Mouse (Mus musculus): ENCODE measurements around the gene Btg4. TPM values are rescaled to one million over a fixed set of nuclear protein-coding genes. Genes with fewer than 3 reads are reported as not detected.

The Btg4 gene
- total and polyA plus RNA-seq, 3 experiments = not detected

DNA sequence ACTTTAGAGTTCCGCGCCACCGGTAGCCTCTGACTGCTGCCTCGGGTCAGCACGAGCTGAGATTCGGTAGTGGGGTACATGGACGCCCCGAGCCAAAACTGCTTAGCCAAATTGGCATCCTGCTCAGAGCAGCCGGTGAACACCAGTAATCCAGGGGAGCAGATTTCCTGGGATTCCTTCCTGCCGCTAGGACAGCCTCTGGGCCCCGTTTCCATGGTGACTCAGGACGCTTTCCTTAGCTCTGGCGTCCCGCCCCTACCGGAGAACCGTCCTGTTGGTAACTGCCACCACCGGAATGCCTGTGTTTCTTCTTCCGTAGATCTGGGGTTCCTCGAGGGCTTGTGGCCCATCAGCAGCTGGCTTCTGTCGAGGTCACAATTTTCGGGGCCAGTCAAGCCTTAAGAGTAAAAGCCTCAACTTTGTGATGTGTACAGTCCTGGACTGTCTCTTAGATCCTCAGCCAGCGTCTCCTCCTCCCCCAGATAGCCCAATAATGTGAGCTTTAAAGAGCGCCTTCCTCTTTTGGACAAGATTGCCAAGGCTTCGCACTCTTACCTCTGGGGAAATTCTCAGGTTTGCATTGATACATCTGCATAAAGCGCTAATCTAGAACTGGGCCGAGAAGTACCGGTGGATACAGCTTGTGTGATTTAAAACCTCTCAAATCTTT, 41.2 kb downstream of the Btg4 start, which contains the start of gene 4833427G06Rik:
TSS of gene 4833427G06Rik (minus strand) at position 323 of the 670 bp plus-strand sequence.
- H3K4me1 ChIP-seq (ENCODE audit: control insufficient read depth in 1 of 2, insufficient read depth in 2 of 2, low read length in 2 of 2) = no peaks in the 10 kb centered on the region
- H3K79me2 ChIP-seq (ENCODE audit: control insufficient read depth, insufficient read depth, low read length, poor library complexity) = no peaks in the 10 kb centered on the region
- H3K4me3 ChIP-seq (ENCODE audit: control insufficient read depth in 1 of 2, insufficient read depth in 1 of 2, low read depth in 2 of 2, low read length in 2 of 2) = no peak within 1 kb of the TSS
- no peak for DNase-seq (ENCODE audit: low read depth, low spot score)
- TF ChIP-seq MAX (IDR thresholded peaks at IDR 0.05; ENCODE audit: low read length) = no peak
- TF ChIP-seq MYB (IDR thresholded peaks at IDR 0.05; ENCODE audit: low read depth, low read length) = no peak
- TF ChIP-seq TBP (IDR thresholded peaks at IDR 0.05; ENCODE audit: low read depth, low read length) = no peak
- TF ChIP-seq UBTF (IDR thresholded peaks at IDR 0.05; ENCODE audit: borderline replicate concordance, insufficient read depth, low read depth, low read length) = no peak
- TF ChIP-seq POLR2AphosphoS2 (IDR thresholded peaks at IDR 0.05; ENCODE audit: low read length) = no peak
- no peak for TF ChIP-seq E2F4 (IDR thresholded peaks at IDR 0.05; ENCODE audit: borderline replicate concordance, low read depth, low read length)
- no peak for TF ChIP-seq MEF2A (IDR thresholded peaks at IDR 0.05; ENCODE audit: extremely low read depth, insufficient replicate concordance, low read depth, low read length, poor library complexity, severe bottlenecking)
- no peak for TF ChIP-seq BHLHE40 (IDR thresholded peaks at IDR 0.05; ENCODE audit: borderline replicate concordance, low read depth, low read length)
- no peak for TF ChIP-seq EP300 (IDR thresholded peaks at IDR 0.05; ENCODE audit: low read depth in 1 of 2, low read length in 2 of 2)
- TF ChIP-seq GABPA (IDR thresholded peaks at IDR 0.05; ENCODE audit: low read depth, low read length) = no peak
- TF ChIP-seq RAD21 (IDR thresholded peaks at IDR 0.05; ENCODE audit: low read depth, low read length) = no peak
- TF ChIP-seq SIN3A (IDR thresholded peaks at IDR 0.05; ENCODE audit: low read length) = no peak
- H3K36me3 ChIP-seq (ENCODE audit: control insufficient read depth in 1 of 2, insufficient read depth in 2 of 2, low read length in 2 of 2) = no peaks in the 10 kb centered on the region
- H3K27me3 ChIP-seq (ENCODE audit: control insufficient read depth in 1 of 2, insufficient read depth in 2 of 2, low read length in 2 of 2) = peaks cover 0 to 3% of the 10 kb centered on the region in 2 experiments; a peak in 2 of 4 replicates
- no peak within 1 kb of the TSS for H3K27ac ChIP-seq (ENCODE audit: control insufficient read depth, low read depth, low read length)
- H3K9me3 ChIP-seq (replicated peaks; ENCODE audit: insufficient read depth, low read length) = no peaks in the 10 kb centered on the region
- H3K9ac ChIP-seq (ENCODE audit: control insufficient read depth, low read depth, low read length, poor library complexity, severe bottlenecking) = no peak within 1 kb of the TSS

DNA sequence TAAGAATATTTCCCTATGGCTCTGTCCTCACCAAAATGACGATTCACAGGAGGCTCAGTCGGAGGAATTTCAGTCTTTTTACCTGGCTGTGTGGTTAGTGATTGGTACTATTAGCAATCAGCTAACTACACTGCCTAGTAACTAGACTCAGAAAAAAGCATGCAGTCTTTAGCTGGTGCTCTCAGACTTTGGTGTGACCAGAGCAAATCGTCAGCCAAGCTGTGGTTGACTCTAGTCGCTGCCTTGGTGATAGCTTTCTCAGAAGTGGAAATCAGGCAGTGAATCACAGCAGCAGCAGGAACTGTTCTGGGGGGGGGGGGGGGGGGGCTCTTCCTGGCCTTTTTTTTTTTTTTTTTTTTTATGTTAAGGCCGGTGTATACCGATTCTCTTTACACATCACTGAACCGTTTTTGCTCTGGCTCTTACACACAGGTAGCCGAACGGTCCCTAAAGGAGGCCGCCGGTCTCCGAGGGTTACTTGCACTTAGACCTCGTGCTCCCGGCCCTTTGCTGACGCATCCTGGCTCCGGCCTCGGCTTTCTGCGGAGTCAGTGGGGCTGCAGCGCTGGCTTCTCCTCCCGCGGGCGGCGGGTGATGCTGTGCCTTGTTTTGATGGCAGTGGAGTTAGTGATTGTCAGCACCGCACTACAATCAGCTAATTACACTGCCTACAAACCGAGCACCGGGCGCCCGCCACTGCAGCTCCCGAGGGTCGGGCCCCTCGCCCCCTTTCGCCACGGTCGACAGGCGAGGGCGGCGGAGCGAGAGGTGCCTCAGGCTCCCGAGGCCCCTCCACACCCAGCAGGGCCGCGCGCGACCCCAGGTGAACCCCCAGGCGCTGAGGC, 42.5 kb downstream of the Btg4 start:
- Histone ChIP-seq H3K4me1 (ENCODE audit: control insufficient read depth in 1 of 2, insufficient read depth in 2 of 2, low read length in 2 of 2) (no peaks in the 10 kb centered on the region), H3K27me3 (ENCODE audit: control insufficient read depth in 1 of 2, insufficient read depth in 2 of 2, low read length in 2 of 2) (peaks cover 0 to 3% of the 10 kb centered on the region in 2 experiments; a peak in 2 of 4 replicates), H3K4me3 (ENCODE audit: control insufficient read depth in 1 of 2, insufficient read depth in 1 of 2, low read depth in 2 of 2, low read length in 2 of 2) (no peak overlapping the region), H3K79me2 (ENCODE audit: control insufficient read depth, insufficient read depth, low read length, poor library complexity) (no peaks in the 10 kb centered on the region), H3K9me3 (replicated peaks; ENCODE audit: insufficient read depth, low read length) (no peaks in the 10 kb centered on the region), H3K9ac (ENCODE audit: control insufficient read depth, low read depth, low read length, poor library complexity, severe bottlenecking) (no peak overlapping the region), H3K36me3 (ENCODE audit: control insufficient read depth in 1 of 2, insufficient read depth in 2 of 2, low read length in 2 of 2) (no peaks in the 10 kb centered on the region), H3K27ac (ENCODE audit: control insufficient read depth, low read depth, low read length) (no peak overlapping the region)
- no peak for TF ChIP-seq RAD21 (IDR thresholded peaks at IDR 0.05; ENCODE audit: low read depth, low read length)
- TF ChIP-seq CHD1 (IDR thresholded peaks at IDR 0.05; ENCODE audit: low read depth, low read length) = no peak
- TF ChIP-seq HCFC1 (IDR thresholded peaks at IDR 0.05; ENCODE audit: low read depth, low read length) = no peak
- TF ChIP-seq JUND (IDR thresholded peaks at IDR 0.05; ENCODE audit: low read depth, low read length) = no peak
- TF ChIP-seq MYC (IDR thresholded peaks at IDR 0.05; ENCODE audit: low read depth, low read length) = no peak
- no peak for TF ChIP-seq MAX (IDR thresholded peaks at IDR 0.05; ENCODE audit: low read length)
- TF ChIP-seq MEF2A (IDR thresholded peaks at IDR 0.05; ENCODE audit: extremely low read depth, insufficient replicate concordance, low read depth, low read length, poor library complexity, severe bottlenecking) = no peak
- no peak for TF ChIP-seq ELF1 (IDR thresholded peaks at IDR 0.05; ENCODE audit: low read depth, low read length)
- DNase-seq (ENCODE audit: low read depth, low spot score) = no peak

Measured in MEL (cell line).